Mouse (Mus musculus) kidney, embryonic 16.5 days (tissue): ENCODE results near the gene Galk2. TPM values are rescaled to one million over a fixed set of nuclear protein-coding genes. Genes with fewer than 3 reads are reported as not detected.
A peak's percentile ranks its signal among the peaks of the same experiment; 100 is the strongest.

ENCODE experiments used
- ATAC-seq: fragments of 200-750 bp; cut with Nextera tagmentation; 2 replicates; pipeline ENCODE4 v1.8.0; 2017; ENCODE audit warnings: moderate TSS enrichment; ENCODE audit not compliant: low FRiP score, low TSS enrichment
- H3K27ac ChIP-seq: fragments of 300-500 bp; sonication (generic); 2 replicates; pipeline ENCODE4 v1.5.1; 2014; ENCODE audit warnings: low read length
- H3K27me3 ChIP-seq: fragments of 300-500 bp; sonication (generic); 2 replicates; pipeline ENCODE4 v1.6.1; 2014; ENCODE audit warnings: low read length, control low read depth, mixed read lengths; ENCODE audit not compliant: insufficient read depth
- H3K36me3 ChIP-seq: fragments of 300-500 bp; sonication (generic); 2 replicates; pipeline ENCODE4 v1.6.1; 2014; ENCODE audit warnings: low read length, control low read depth, mixed read lengths; ENCODE audit not compliant: insufficient read depth
- H3K4me1 ChIP-seq: fragments of 300-500 bp; sonication (generic); 2 replicates; pipeline ENCODE4 v1.6.1; 2014; ENCODE audit warnings: low read length, control low read depth, mixed read lengths; ENCODE audit not compliant: insufficient read depth
- H3K4me2 ChIP-seq: fragments of 300-500 bp; sonication (generic); replicated peaks from 2 replicates; pipeline ENCODE4 v1.6.1; 2014; ENCODE audit warnings: low read depth, low read length
- H3K4me3 ChIP-seq: fragments of 300-500 bp; sonication (generic); 2 replicates; pipeline ENCODE4 v1.5.1; 2014; ENCODE audit warnings: mild to moderate bottlenecking, low read length
- H3K9ac ChIP-seq: fragments of 300-500 bp; sonication (generic); replicated peaks from 2 replicates; pipeline ENCODE4 v1.6.1; 2014; ENCODE audit warnings: low read length
- H3K9me3 ChIP-seq: fragments of 300-500 bp; sonication (generic); 2 replicates; pipeline ENCODE4 v1.6.1; 2016; ENCODE audit warnings: low read length, control low read depth
- WGBS: fragments of 180-500 bp; shearing (Covaris S2); extraction: QIAGEN DNeasy Blood & Tissue Kit; methylation state at CpG from one replicate; pipeline ENCODE4 v1.1.7; 2014; 5-methylcytosine and 5-hydroxymethylcytosine counted together
- polyA plus RNA-seq: library from polyadenylated mRNA; unstranded; fragments of >200 nt; fragmentation: Nextera tagmentation; extraction: Ambion mirVana; gene quantifications from 2 replicates; pipeline ENCODE4 v1.2.1, GENCODE M21; 2015

Gene Galk2
- polyA plus RNA-seq, 1 experiment from 2014 or later = 64.6 TPM

DNA sequence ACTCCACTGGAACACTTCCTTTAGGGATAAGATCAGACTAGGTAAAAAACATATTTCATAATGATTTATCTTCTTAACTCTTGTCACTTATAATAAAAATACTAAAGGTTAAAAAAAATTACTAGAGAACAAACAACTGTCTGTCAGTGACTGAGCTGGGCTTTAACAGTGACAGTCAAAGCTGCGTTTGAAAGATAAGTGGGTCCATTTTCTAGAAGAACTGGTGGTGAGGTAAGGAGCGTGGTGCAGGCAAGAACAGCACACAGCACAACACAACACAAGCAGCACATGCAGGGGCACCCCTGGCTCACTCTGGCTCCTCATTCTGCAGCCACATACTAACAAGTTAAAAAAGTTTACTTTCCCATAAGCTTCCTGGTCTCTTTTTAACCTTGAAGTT lies 7.7 kb upstream of the Galk2 start:
- Histone ChIP-seq H3K4me3 (no peak overlapping the region), H3K36me3 (peaks cover 8% of the 10 kb centered on the region), H3K4me2 (no peak overlapping the region), H3K9me3 (no peaks in the 10 kb centered on the region), H3K9ac (no peak overlapping the region), H3K4me1 (no peaks in the 10 kb centered on the region), H3K27me3 (no peaks in the 10 kb centered on the region), H3K27ac (no peak overlapping the region)
- 81% methylated on average over 2 of the region's 2 CpGs for WGBS
- ATAC-seq = no peak

- H3K36me3 ChIP-seq = no peaks in the 10 kb centered on the region
- 49% methylated on average over 3 of the region's 3 CpGs for WGBS
- no peak for ATAC-seq
- peaks cover 7% of the 10 kb centered on the region; the same call in 1 of the 2 replicates for H3K4me1 ChIP-seq
- H3K4me2 ChIP-seq = peak overlapping the region; percentile 68
- H3K9me3 ChIP-seq = no peaks in the 10 kb centered on the region
- no peak overlapping the region for H3K9ac ChIP-seq
- H3K4me3 ChIP-seq = peak overlapping the region; percentile 99
- H3K27me3 ChIP-seq = no peaks in the 10 kb centered on the region
- H3K27ac ChIP-seq = no peak overlapping the region
Observed at GRCm38 (mm10) chr2:125857707-125858106, 1.2 kb upstream of the Galk2 start.

DNA sequence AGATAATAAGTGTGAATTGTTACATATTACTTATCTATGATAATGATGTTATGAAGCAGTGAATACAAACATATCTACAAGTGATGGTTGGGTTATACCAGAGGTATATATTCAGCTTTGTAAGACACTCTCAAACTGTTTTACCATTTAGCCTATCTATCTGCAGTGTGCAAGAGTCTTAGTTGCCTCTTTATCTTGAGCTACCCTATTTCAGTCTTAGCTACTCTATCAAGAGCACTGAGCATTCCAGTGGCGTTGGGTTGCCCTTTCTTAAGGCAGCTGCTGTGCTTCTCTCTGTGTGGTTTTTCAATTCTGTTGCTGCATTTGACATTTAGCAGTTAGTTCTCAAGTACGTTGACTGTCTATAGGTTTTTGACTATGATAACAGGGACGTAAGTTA lies 4.9 kb downstream of the Galk2 start:
- 84% methylated on average over 3 of the region's 3 CpGs for WGBS
- ATAC-seq = no peak
- Histone ChIP-seq H3K9ac (no peak overlapping the region), H3K4me3 (no peak overlapping the region), H3K27ac (no peak overlapping the region), H3K27me3 (no peaks in the 10 kb centered on the region), H3K4me1 (peaks cover 16% of the 10 kb centered on the region), H3K4me2 (no peak overlapping the region), H3K36me3 (no peaks in the 10 kb centered on the region), H3K9me3 (no peaks in the 10 kb centered on the region)

DNA sequence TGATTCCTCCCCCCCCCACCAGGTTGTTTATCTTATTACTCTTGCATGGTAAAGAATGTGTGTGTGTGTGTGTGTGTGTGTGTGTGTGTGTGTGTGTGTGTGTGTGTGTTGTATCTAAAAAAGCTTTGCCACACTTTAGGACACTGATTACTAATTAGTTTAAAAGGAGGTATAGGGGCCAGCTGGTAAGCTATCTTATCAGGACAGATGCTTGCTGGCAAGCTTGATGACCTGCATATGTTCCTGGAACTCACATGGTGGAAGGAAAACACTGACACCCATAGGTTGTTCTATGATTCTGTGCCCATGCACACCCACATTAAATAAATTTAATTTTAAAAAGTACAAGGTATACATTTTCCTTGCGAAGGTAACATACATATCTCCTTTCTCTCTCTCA lies 5.6 kb downstream of the Galk2 start:
- Histone ChIP-seq H3K36me3 (no peaks in the 10 kb centered on the region), H3K4me2 (no peak overlapping the region), H3K9me3 (no peaks in the 10 kb centered on the region), H3K9ac (no peak overlapping the region), H3K27me3 (no peaks in the 10 kb centered on the region), H3K4me1 (peaks cover 16% of the 10 kb centered on the region), H3K4me3 (no peak overlapping the region), H3K27ac (no peak overlapping the region)
- ATAC-seq = no peak
- WGBS = 79% methylated on average over 1 of the region's 1 CpGs

- H3K9ac ChIP-seq = no peak overlapping the region
- H3K27ac ChIP-seq = no peak overlapping the region
- no peak for ATAC-seq
- no peaks in the 10 kb centered on the region for H3K36me3 ChIP-seq
- no peaks in the 10 kb centered on the region for H3K9me3 ChIP-seq
- H3K4me1 ChIP-seq = peaks cover 16% of the 10 kb centered on the region
- H3K27me3 ChIP-seq = no peaks in the 10 kb centered on the region
- H3K4me3 ChIP-seq = peak overlapping the region; percentile 76; the same call in 1 of the 2 replicates
- peak overlapping the region; percentile 76 for H3K4me2 ChIP-seq
Observed at GRCm38 (mm10) chr2:125865585-125865984, 6.7 kb downstream of the Galk2 start.

DNA sequence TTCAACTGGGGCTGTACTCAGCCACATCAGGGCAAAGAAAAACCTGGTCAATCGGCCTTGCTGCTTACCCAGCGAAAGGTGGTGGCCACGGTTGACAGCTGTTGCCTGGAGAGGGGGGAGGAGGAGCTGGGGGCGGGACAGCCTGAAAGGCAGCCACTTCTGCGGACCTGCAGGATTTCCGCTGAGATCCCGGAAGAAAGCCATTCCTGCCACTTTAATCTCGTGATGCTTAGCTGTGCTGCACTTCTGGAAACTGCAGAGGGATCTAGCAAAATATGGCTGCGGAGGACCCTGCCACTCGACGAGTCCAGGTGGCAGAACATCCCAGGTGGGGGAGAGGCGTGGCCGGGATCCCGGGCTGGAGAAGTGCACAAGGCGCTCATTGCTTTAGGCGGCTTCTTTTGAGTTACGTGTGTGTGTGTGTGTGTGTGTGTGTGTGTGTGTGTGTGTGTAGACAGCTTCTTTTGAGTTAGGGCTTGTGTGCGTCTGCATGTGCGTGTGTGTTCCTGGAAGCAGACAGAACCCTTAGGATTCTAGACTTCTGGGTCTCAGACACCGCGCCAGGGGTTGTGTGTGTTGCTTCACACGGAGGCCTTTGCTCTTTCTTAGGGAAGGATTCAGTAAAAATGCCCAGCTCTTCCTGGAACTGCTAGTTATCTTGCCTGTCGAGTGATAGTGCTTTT lies 7.3 kb downstream of the Galk2 start:
- H3K27ac ChIP-seq = peak overlapping the region; percentile 67; the same call in 1 of the 2 replicates
- H3K27me3 ChIP-seq = no peaks in the 10 kb centered on the region
- peaks cover 16% of the 10 kb centered on the region for H3K4me1 ChIP-seq
- H3K4me3 ChIP-seq = peak overlapping the region; percentile 76
- peak overlapping the region; percentile 77 for H3K9ac ChIP-seq
- ATAC-seq = peak; percentile 93
- WGBS = 4% methylated on average over 23 of the region's 23 CpGs
- H3K9me3 ChIP-seq = no peaks in the 10 kb centered on the region
- H3K36me3 ChIP-seq = no peaks in the 10 kb centered on the region
- H3K4me2 ChIP-seq = peak overlapping the region; percentile 76

- Histone ChIP-seq H3K4me1 (peaks cover 16% of the 10 kb centered on the region), H3K9ac (no peak overlapping the region), H3K36me3 (peaks cover 4% of the 10 kb centered on the region; the same call in 1 of the 2 replicates), H3K4me3 (no peak overlapping the region), H3K9me3 (no peaks in the 10 kb centered on the region), H3K27me3 (no peaks in the 10 kb centered on the region), H3K4me2 (no peak overlapping the region), H3K27ac (no peak overlapping the region)
- WGBS = 79% methylated on average over 3 of the region's 3 CpGs
- ATAC-seq = no peak
Observed at GRCm38 (mm10) chr2:125868301-125868700, 9.4 kb downstream of the Galk2 start.

DNA sequence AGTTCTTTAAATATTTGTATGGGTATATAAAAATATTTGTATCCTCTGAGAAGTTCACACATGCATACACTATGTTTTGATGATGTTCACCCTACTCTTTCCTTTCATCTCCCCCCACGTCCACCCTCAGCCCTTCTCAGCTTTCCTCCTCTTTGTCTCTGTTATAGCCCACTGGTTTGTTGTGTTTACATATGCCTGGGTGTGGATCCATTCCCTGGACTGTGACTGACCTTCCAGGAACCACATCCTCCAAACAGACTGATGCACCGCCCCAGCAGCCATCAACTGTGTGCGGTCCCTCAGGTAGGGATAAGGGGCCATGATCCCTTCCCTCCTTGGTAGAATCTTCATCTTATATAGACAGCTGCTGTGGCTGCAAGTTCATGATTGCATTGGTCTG lies 11.2 kb downstream of the Galk2 start:
- Histone ChIP-seq H3K4me3 (no peak overlapping the region), H3K4me2 (no peak overlapping the region), H3K9ac (no peak overlapping the region), H3K27me3 (no peaks in the 10 kb centered on the region), H3K4me1 (peaks cover 16% of the 10 kb centered on the region), H3K36me3 (peaks cover 4% of the 10 kb centered on the region; the same call in 1 of the 2 replicates), H3K27ac (no peak overlapping the region), H3K9me3 (no peaks in the 10 kb centered on the region)
- ATAC-seq = peak; percentile 80
- 53% methylated on average over 3 of the region's 3 CpGs for WGBS

DNA sequence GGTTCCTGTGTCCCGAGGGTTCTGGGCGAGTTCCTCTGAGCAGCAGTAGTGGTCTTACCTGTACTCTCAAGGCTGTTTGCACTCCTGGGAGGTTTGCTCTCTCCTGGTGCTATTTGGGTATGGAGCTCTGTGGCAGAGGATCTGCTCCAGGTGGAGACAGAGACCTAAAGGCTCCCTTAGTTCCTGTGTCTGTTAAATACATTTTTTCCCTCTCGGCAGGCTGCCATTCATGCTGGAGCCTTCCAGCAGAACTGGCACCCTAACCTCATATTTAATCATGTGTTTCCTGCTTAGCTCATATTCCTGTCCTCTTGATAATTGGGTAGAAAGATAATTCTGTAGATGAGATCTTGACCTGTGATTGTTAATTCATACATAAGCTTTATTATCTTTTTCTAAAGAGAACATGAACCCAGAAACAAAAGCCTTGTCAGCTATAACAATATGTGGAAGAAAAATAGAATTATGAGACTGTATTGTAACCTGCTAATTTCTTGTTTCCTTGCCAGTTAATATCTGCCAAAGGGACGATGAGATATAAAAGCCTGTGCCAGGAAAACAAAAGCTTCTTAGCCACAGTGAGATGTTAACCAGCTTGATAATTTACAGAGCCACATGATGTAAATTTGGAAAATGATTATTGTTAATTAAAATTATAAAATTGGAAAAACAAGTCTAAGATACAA lies 27.1 kb downstream of the Galk2 start:
- no peaks in the 10 kb centered on the region for H3K9me3 ChIP-seq
- no peaks in the 10 kb centered on the region for H3K27me3 ChIP-seq
- no peak overlapping the region for H3K9ac ChIP-seq
- H3K4me3 ChIP-seq = no peak overlapping the region
- no peak overlapping the region for H3K4me2 ChIP-seq
- WGBS = 78% methylated on average over 4 of the region's 4 CpGs
- ATAC-seq = no peak
- H3K4me1 ChIP-seq = no peaks in the 10 kb centered on the region
- no peaks in the 10 kb centered on the region for H3K36me3 ChIP-seq
- H3K27ac ChIP-seq = no peak overlapping the region

DNA sequence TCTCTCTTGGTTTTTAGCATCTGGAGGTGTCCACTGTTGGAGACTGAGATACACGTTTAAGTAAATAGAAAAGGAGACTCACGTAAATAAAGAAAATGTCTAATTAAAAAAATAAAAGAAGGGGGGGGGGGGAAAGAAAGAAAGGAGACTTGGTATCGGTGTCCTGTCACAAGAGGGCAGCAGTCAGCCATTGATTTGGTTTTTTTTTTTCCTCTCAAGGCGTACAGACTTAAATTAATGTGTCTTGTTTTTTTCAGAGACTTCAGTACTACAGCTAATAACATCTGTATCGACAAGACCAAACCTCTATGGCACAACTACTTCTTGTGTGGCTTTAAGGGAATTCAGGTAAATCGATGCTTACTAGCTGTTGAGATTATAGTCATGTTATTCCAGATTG lies 34.2 kb downstream of the Galk2 start:
- H3K36me3 ChIP-seq = no peaks in the 10 kb centered on the region
- ATAC-seq = no peak
- H3K9me3 ChIP-seq = no peaks in the 10 kb centered on the region
- H3K4me2 ChIP-seq = no peak overlapping the region
- no peak overlapping the region for H3K9ac ChIP-seq
- no peaks in the 10 kb centered on the region for H3K27me3 ChIP-seq
- no peak overlapping the region for H3K27ac ChIP-seq
- no peak overlapping the region for H3K4me3 ChIP-seq
- no peaks in the 10 kb centered on the region for H3K4me1 ChIP-seq
- WGBS = 38% methylated on average over 6 of the region's 6 CpGs
